Comparison of ENCODE assay signal across 12 mouse cellular contexts in the genomic region with DNA sequence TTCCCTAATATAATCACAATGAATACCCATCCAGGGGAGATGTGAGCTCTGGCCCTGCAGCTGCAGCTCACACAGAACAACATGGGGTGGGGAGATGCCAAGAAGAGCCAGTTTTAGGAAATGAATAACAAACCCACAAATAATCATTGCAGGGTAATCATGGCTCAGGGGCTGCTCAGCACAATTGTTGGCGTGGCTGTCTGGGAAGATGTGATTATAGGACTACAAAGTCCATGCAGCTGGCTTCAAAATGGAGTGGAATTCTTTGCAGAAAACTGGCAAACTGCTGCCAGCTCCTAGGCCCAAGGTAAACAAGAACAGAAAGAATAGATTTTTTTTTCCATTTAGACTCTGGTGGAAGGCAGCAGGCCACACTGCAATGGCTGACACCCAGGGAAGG.
DNase-seq lines count a peak whose midpoint lies in the region; ATAC-seq lines count a peak whose summit lies in the region.
"Had no signal": no experiment of that assay in that cellular context is flagged by ENCODE, and none has a peak within 500 bp of the region (broad histone marks: within the 10 kb centered on the region; RNA-seq: fewer than 3 reads in every experiment).

No protein-coding gene starts in this region.

- H3K9ac ChIP-seq in hindbrain, embryonic 16.5 days (ENCODE audit: low read depth, low read length), result no peak overlapping the region
- no peak overlapping the region for H3K9ac ChIP-seq in hindbrain, embryonic 14.5 days
- H3K9ac ChIP-seq in forebrain, embryonic 13.5 days, result no peak overlapping the region
- H3K9ac ChIP-seq in midbrain, embryonic 16.5 days (ENCODE audit: low read depth, low read length), result no peak overlapping the region
- H3K9ac ChIP-seq: limb, embryonic 15.5 days had no signal

- H3K36me3 ChIP-seq in hindbrain, embryonic 16.5 days (ENCODE audit: control insufficient read depth, insufficient read depth, low read length), result no peaks in the 10 kb centered on the region
- H3K36me3 ChIP-seq in hindbrain, embryonic 14.5 days (replicated peaks; ENCODE audit: control insufficient read depth, insufficient read depth), result no peaks in the 10 kb centered on the region
- no peaks in the 10 kb centered on the region for H3K36me3 ChIP-seq in forebrain, embryonic 13.5 days (ENCODE audit: poor library complexity, severe bottlenecking)
- no peaks in the 10 kb centered on the region for H3K36me3 ChIP-seq in midbrain, embryonic 16.5 days (ENCODE audit: control insufficient read depth, insufficient read depth, low read length)
- H3K36me3 ChIP-seq: limb, embryonic 15.5 days had no signal

- 0 out of 2 replicates have a peak, but pooled peaks have one; percentile 27 for ATAC-seq in hindbrain, embryonic 16.5 days
- no peak; the same call in 1 of the 2 replicates for ATAC-seq in hindbrain, embryonic 14.5 days (ENCODE audit: low FRiP score)
- peak; percentile 86 for ATAC-seq in forebrain, embryonic 13.5 days
- peak; percentile 60 for ATAC-seq in midbrain, embryonic 16.5 days
- ATAC-seq in CD4-positive, CD25-positive, alpha-beta regulatory T cell, adult 4 months, result no peak
- ATAC-seq: inflammation-experienced regulatory T-cells, adult 6 months had no signal

- H3K27me3 ChIP-seq in hindbrain, embryonic 16.5 days (replicated peaks; ENCODE audit: control insufficient read depth, insufficient read depth, low read length), result no peaks in the 10 kb centered on the region
- no peaks in the 10 kb centered on the region for H3K27me3 ChIP-seq in hindbrain, embryonic 14.5 days (ENCODE audit: control insufficient read depth, insufficient read depth, low read length)
- H3K27me3 ChIP-seq in forebrain, embryonic 13.5 days, result no peaks in the 10 kb centered on the region
- no peaks in the 10 kb centered on the region for H3K27me3 ChIP-seq in midbrain, embryonic 16.5 days (ENCODE audit: control insufficient read depth, insufficient read depth, low read depth, low read length)
- H3K27me3 ChIP-seq: limb, embryonic 15.5 days had no signal

- H3K4me1 ChIP-seq in hindbrain, embryonic 16.5 days (ENCODE audit: control insufficient read depth, insufficient read depth, low read depth, low read length), result no peaks in the 10 kb centered on the region
- no peaks in the 10 kb centered on the region for H3K4me1 ChIP-seq in hindbrain, embryonic 14.5 days (replicated peaks; ENCODE audit: control insufficient read depth, insufficient read depth, low read length)
- peaks cover 11% of the 10 kb centered on the region for H3K4me1 ChIP-seq in forebrain, embryonic 13.5 days
- 0 out of 2 replicates have a peak, but pooled peaks cover 3% of the 10 kb centered on the region for H3K4me1 ChIP-seq in midbrain, embryonic 16.5 days (ENCODE audit: control insufficient read depth, insufficient read depth, low read length)

- no peak overlapping the region for H3K27ac ChIP-seq in hindbrain, embryonic 16.5 days (ENCODE audit: low read depth, low read length)
- H3K27ac ChIP-seq in hindbrain, embryonic 14.5 days, result no peak overlapping the region
- H3K27ac ChIP-seq in forebrain, embryonic 13.5 days, result 0 out of 2 replicates have a peak overlapping the region, but pooled peaks have one; percentile 11
- no peak overlapping the region for H3K27ac ChIP-seq in midbrain, embryonic 16.5 days (ENCODE audit: low read length)
- H3K27ac ChIP-seq: layer of hippocampus, adult 2 months; limb, embryonic 15.5 days had no signal

- DNase-seq in hindbrain, embryonic 14.5 days (ENCODE audit: low spot score), result no peak
- DNase-seq in lung, postnatal 10 days, result peak; percentile 2
- no peak for DNase-seq in lung, postnatal 14 days
- no peak for DNase-seq in gastrocnemius, postnatal 10 days
- DNase-seq: lung, postnatal 36 days had no signal

- H3K9me3 ChIP-seq in hindbrain, embryonic 16.5 days (ENCODE audit: control insufficient read depth, low read length), result no peaks in the 10 kb centered on the region
- no peaks in the 10 kb centered on the region for H3K9me3 ChIP-seq in hindbrain, embryonic 14.5 days (ENCODE audit: control insufficient read depth, low read length)
- no peaks in the 10 kb centered on the region for H3K9me3 ChIP-seq in forebrain, embryonic 13.5 days (replicated peaks)
- H3K9me3 ChIP-seq in midbrain, embryonic 16.5 days (replicated peaks; ENCODE audit: control insufficient read depth, low read length, poor library complexity, severe bottlenecking), result no peaks in the 10 kb centered on the region
- H3K9me3 ChIP-seq: limb, embryonic 15.5 days had no signal

- no peak overlapping the region for H3K4me3 ChIP-seq in hindbrain, embryonic 16.5 days (ENCODE audit: low read length)
- no peak overlapping the region for H3K4me3 ChIP-seq in hindbrain, embryonic 14.5 days (replicated peaks; ENCODE audit: low read length)
- no peak overlapping the region for H3K4me3 ChIP-seq in forebrain, embryonic 13.5 days
- no peak overlapping the region for H3K4me3 ChIP-seq in midbrain, embryonic 16.5 days (ENCODE audit: low read depth, low read length)
- H3K4me3 ChIP-seq: layer of hippocampus, adult 2 months; limb, embryonic 15.5 days had no signal

- no peak overlapping the region for H3K4me2 ChIP-seq in hindbrain, embryonic 16.5 days (ENCODE audit: low read length)
- H3K4me2 ChIP-seq in hindbrain, embryonic 14.5 days (replicated peaks), result no peak overlapping the region
- H3K4me2 ChIP-seq in forebrain, embryonic 13.5 days, result no peak overlapping the region
- no peak overlapping the region for H3K4me2 ChIP-seq in midbrain, embryonic 16.5 days (ENCODE audit: low read length)
- H3K4me2 ChIP-seq: limb, embryonic 15.5 days had no signal

- 43% methylated on average over 1 of the region's 1 CpGs for WGBS in hindbrain, embryonic 16.5 days
- 50% methylated on average over 1 of the region's 1 CpGs for WGBS in hindbrain, embryonic 14.5 days
- WGBS in forebrain, embryonic 13.5 days, result 20% methylated on average over 1 of the region's 1 CpGs
- WGBS in midbrain, embryonic 16.5 days, result 17% methylated on average over 1 of the region's 1 CpGs

Comparison
In these comparisons a context has a peak if more than half of its experiments do, and no peak if none do; other contexts are left out.
1. ATAC-seq: peak in hindbrain, embryonic 16.5 days (single experiment), forebrain, embryonic 13.5 days (single experiment) and midbrain, embryonic 16.5 days (single experiment); none in hindbrain, embryonic 14.5 days (single experiment) and CD4-positive, CD25-positive, alpha-beta regulatory T cell, adult 4 months (single experiment).